Mouse (Mus musculus) left cerebral cortex, postnatal 14 days (tissue): ENCODE measurements around the gene Vmn2r84. TPM values are rescaled to one million over a fixed set of nuclear protein-coding genes. Genes with fewer than 3 reads are reported as not detected.

Source experiments
- DNase-seq, 2 experiments: peaks; one replicate each; pipeline ENCODE4 v3.0.0; 2021 to 2022; ENCODE audit warnings: low spot score in 2 of 2, mixed read lengths in 1 of 2
- intact Hi-C: fragments of 180-260 bp; cut with DNase I; formaldehyde crosslinking; loops from one replicate; pipeline ENCODE4 v1.15.1; 2025
- total RNA-seq, 2 experiments: library from RNA; stranded (reverse); gene quantifications; 2 replicates each; pipeline ENCODE4 v1.2.3; 2021

Vmn2r84 gene
- total RNA-seq, 2 experiments from 2014 or later: 0.30 to 0.59 TPM

DNA sequence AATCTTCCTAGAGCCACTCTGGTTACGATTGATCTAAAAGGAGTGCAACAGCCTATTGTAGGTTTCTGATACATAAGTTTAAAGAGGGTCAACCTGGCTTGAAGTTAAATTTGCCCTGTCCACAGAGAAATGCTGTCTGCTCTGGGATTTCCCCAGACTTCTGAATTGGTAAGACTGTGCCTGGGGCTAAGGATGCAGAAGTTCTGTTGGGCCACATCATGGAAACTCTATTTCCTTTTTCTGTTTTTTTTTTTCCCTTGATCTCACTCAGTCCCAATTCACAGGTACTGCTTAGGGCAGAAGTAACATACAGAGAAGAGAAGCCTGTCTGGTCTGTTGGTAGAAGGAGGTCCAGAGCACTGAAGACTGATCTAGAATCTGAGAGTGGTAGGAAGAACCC is 63.4 kb downstream of the Vmn2r84 start:
- intact Hi-C loops: no loop called here
- no peak for DNase-seq

Other genes starting within 250 kb of the Vmn2r84 start
- not detected for gene Olfr825, start 227.6 kb downstream of the Vmn2r84 start, total RNA-seq
- not detected for gene Olfr826, start 210.1 kb downstream of the Vmn2r84 start, total RNA-seq
- gene Olfr827, start 179.9 kb downstream of the Vmn2r84 start, total RNA-seq: not detected
- gene Neurod4, start 114.1 kb downstream of the Vmn2r84 start, total RNA-seq: under 1 TPM; 0.33 to 0.34 TPM
- 1 to 10 TPM; 2.7 to 3.7 TPM for gene Tespa1, start 71.5 kb downstream of the Vmn2r84 start, total RNA-seq
- gene Vmn2r85, start 35.4 kb upstream of the Vmn2r84 start, total RNA-seq: 1 to 10 TPM in 1 of 2 experiments, under 1 TPM in 1; 0.70 to 1.3 TPM
- under 1 TPM; 0.21 to 0.46 TPM for gene Vmn2r86, start 61.7 kb upstream of the Vmn2r84 start, total RNA-seq
- 1 to 10 TPM in 1 of 2 experiments, under 1 TPM in 1; 0.82 to 1.4 TPM for gene Vmn2r87, start 103.1 kb upstream of the Vmn2r84 start, total RNA-seq